Mouse (Mus musculus) layer of hippocampus, adult 9-11 months (tissue): ENCODE measurements around the gene Pym1.

ENCODE experiments used
- DNase-seq: peaks from one replicate; pipeline ENCODE4 v3.0.0; 2022

Pym1 gene

DNA sequence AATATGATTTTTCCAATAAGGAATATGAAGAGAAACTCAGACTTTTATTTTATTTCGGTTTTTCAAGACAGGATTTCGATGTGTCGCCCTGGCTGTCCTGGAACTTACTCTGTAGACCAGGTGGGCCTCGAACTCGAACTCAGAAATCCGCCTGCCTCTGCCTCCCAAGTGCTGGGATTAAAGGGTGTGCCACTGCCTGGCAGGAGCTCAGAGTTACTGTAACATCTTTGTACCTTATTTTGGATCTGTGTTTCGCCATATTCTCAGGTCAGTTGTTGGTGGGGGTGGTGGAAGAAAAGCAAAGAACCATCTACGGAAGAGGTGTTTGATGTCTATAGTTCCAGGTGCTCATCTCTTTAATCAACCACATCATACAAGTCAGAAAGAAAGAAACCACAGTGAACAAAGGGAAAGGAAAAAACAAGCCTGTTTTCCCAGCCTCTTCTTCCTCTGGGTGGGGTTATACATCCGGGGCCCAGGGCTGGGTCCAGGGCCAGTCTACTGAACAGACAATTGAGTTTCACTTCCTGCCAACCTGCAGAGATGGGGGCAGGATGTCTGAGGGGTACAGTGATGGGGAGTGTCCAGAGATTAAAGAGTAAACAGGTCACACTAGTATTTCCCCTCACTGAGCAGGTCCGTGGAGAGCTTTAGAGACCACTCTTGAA is 1.6 kb upstream of the Pym1 start:
- DNase-seq, result no peak

DNA sequence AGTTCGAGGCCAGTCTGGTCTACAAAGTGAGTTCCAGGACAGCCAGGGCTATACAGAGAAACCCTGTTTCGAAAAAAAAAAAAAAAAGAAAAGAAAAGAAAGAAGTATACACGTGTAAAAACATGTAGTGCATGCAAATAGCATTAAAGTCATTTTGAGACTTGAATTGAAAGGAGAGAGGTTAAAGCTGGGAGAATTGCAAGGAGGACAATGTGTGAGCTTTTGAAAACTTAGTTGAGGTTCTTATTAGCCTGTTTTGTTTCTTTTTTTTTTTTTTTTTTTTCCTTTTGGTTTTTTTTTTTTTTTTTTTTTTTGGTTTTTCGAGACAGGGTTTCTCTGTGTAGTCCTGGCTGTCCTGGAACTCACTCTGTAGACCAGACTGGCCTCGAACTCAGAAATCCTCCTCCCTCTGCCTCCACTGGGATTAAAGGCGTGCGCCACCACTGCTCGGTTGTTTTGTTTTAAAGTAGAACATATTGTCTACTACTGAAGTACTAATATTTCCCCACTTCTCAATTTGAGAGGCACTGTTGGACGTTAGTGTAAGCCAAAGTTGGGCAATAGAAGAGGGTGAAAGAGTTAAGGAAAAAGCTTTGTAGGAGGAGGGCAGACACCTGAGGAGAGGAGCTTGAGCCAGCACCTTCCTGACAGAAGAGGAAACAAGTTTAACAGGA is 580 bp upstream of the Pym1 start:
- no peak for DNase-seq

DNA sequence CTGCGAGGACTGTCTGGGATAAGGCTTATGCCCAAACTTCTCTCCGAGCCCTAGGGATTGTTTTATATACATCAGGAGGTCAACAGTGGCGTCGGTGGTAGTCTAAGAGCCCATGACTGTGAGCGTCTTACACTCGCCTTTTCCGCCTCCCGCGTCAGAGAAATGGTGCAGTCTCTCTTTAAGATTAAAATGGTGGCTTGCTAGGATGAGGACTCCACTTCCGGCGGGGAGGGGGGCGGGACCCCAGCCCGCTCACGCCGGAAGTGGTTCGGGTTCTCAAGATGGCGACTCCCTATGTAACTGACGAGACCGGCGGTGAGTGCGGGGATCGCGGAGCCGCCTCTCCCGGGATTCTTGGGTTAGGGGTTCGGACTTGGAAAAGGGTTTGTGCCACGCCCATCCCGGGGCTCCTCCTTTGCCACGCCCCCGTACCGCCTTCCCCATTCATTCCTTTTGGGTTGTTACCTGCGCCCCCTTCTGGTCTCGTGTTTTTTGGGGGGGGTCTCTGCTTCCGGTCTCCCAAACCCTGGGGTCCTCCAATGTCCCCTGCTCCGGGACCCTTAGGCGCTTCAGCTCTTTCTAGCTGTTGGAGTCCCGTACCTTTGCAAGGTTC is 669 bp downstream of the Pym1 start:
- peak; percentile 78 for DNase-seq

DNA sequence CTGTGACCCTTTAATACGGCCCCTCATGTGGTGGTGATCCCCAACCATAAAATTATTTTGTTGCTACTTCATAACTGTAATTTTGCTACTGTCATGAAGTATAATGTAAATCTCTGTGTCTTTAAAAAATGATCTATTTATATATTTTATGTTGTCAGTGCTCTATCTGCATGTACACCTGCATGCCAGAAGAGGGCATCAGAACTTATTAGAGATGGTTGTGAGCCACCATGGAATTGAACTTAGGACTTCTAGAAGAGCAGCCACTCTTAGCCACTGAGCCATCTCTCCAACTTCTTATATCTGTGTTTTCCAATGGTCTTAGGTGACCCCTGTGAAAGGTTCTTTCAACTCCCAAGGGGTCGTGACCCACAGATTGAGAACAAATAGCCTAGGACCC is 25.2 kb downstream of the Pym1 start:
- no peak for DNase-seq

DNA sequence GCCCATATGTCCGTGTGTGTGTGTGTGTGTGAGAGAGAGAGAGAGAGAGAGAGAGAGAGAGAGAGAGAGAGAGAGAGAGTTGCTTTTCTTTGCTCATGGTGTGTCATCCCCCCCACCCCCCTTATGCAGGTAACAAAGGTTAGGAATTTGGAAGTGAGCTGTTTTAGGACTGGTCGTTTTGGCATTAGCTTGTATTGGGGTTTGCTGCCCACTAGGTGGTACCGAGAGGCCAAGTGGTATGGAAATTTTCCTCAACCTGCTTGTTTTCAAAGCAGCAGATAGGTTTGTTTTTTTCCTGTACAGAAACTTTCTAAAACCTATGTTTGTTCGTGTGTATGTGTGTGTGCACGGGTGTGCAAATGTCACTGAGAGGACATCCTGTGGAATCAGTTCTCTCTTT is 26.0 kb downstream of the Pym1 start:
- no peak for DNase-seq

DNA sequence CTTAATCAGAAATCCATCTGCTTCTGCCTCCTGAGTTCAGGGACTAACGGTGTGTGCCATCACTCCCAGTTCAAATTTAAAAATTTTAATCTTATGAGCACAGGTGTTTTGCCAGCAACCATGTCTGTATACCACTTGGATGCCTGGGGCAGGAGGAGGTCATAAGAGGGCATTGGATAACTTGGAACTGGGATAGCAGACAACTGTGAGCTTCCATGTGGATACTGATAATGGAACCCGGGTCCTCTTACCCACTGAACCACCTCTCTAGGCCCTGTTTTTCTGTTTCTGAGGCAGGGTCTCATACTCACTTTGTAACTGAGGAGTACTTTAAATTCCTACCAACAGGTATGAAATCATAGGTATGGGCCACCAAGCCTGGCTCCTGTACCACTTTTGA is 30.8 kb downstream of the Pym1 start:
- no peak for DNase-seq

DNA sequence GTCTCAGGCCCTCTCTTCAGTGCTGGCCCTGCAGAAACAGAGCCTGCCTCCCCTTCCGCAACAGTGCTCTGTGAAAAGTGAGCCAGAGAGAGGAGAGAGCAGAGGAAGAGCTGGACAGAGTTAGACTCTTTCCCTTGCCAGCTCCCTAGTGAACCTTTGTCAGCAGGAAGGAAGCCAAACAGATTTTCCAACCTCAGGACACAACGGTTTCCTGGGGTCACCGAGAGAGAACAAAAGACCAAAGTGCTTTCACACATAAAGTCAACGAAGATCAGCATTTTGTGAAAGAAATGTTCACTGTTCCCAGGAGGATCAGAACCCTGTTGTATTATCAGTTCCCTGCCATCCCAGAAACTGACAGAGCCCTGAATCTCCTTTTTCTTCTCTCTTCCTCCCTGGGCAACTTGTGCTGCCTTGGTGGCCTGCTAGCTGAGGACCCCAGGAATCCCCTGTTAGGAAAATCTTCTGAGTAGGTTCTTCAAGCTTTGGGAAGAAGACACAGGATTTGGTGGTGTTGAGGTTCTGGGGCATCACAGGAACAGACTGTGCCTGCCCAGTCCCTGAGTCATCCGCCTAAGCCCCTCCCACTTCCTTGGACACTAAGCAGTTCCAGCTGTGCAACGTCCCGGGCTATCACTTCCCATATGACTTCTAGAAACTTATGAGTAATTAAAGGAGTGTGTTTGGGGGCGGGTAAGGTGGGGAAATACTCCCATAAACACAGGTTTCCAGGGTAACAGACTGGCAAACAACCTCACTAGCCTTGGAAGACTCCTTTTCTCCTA is 31.5 kb downstream of the Pym1 start:
- no peak for DNase-seq

DNA sequence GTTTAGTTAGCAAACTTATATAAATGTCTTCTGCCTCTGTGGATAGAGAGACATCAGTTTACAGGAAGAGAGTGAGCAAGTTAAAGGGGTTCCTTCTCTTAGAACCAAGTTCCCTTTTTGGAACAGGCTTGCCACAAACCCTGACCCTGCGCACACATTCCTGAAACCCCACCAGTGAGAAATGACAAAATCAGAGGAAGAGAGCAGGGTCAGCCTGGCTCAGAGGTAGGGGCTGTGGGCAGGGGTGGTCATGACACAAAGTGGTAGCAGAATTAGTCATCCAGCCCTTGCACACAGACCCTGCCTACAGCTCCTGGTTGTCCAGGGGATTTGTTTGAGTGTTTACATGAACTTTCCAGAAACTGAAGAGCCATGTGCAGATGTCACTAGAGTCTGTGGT is 32.5 kb downstream of the Pym1 start:
- no peak for DNase-seq

DNA sequence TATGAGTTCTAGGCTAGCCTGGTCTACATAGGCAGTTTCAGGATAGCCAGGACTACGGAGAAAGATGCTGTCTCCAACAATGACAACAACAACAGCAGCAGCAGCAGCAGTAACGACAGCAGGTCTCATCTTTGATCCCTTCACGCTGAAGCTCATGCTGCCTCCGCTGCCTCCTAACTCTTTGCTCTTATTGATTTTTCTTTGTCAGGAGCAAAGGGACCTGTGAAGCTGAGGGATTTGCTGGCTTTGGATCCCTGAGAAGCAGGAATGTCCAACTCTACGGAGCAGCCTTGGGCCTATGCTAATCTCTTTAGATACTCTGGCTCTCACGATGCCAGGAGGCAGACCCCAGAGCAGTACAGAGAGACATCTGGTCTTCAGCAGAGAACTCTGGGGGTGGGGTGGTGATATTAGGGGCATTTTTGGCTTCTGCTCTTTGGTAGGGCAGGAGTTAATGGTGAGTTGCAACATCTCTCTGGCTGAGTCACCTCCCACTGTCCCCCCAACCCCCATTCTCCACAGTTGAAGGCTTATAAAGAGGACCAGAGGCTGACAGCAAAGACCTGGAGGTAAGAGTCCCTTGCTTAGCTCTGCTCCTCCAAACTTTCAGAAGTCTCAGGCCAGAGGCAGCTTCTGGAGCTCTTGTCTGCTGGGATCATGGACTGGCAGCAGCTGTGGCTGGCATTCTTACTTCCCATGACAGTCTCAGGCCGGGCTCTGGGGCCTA is 42.9 kb downstream of the Pym1 start, which contains the start of gene Mmp19:
Gene Mmp19 (plus strand): TSS at position 513 of the 727 bp plus-strand sequence.
- no peak for DNase-seq

DNA sequence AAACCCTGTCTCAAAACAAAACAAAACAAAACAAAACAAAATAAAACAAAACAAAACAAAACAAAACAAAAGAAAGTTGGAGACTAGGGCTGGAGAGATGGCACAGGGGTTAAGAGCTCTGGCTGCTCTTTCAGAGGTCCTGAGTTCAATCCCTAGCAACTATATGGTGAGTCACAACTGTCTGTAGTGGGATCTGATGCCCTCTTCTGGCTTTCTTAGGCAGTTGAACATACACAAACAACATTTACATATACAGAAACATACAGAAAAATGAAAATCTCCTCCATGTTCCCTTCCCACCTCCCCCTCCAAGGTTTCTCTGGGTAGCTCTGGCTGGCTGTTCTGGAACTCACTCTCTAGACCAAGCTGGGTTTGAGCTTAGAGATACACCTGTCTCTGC is 44.4 kb downstream of the Pym1 start:
- no peak for DNase-seq

DNA sequence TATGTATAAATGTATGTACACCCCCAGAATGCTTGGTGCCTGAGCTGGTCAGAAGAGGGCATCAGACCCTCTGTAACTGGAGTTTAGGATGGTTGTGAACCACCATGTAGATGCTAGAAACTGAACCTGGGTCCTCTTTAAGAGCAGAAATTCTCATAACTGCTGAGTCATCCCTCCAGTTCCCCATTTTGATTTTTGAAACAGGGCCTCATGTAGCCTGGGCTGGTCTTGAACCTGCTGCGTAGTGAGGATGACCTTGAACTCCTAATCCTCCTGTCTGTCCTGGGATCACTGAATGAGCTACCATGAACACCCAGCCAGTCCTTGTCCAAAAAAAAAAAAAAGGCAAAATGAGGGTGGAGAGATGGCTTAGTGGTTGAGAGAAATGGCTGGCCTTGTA is 45.6 kb downstream of the Pym1 start:
- DNase-seq, result no peak

DNA sequence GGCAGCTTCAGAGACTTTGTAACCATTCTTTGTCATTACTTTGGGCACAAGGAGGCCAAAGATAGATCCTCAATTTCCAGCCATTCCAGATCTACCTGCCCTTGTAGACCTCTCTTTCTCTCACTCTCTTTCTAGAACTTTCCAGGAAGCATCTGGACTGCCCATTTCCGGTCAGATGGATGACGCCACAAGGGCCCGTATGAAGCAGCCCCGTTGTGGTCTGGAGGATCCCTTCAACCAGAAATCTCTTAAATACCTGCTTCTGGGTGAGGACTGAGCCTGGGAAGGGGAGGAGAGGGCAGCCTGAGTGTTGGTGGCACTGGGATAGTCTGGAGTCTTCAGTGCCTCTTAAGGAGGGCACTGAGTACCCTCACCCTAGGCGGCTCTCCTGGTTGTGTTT is 46.7 kb downstream of the Pym1 start:
- no peak for DNase-seq

DNA sequence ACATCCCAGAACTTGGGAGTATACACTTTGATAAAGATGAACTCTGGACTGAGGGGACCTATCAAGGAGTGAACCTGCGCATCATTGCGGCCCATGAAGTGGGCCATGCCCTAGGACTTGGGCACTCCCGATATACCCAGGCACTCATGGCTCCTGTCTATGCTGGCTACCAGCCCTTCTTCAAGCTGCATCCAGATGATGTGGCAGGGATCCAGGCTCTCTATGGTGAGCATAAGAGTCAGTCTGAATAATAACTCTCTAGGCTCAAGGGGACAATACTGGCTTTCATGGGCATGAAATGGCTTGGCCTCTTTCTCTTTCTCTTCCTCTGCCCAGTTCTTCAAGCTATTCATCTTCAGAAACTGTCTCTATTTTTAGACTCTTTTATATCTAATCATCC is 47.9 kb downstream of the Pym1 start:
- DNase-seq, result peak; percentile 58

DNA sequence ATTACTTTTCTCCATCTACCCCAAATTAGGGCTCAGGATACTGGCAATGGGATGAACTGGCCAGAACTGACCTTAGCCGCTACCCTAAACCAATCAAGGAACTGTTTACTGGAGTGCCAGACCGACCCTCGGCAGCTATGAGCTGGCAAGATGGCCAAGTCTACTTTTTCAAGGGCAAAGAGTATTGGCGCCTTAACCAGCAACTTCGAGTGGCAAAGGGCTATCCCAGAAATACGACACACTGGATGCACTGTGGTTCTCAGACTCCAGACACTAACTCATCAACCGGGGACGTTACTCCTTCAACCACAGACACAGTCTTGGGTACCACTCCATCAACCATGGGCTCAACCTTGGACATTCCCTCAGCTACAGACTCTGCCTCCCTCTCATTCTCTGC is 51.0 kb downstream of the Pym1 start:
- DNase-seq, result no peak

DNA sequence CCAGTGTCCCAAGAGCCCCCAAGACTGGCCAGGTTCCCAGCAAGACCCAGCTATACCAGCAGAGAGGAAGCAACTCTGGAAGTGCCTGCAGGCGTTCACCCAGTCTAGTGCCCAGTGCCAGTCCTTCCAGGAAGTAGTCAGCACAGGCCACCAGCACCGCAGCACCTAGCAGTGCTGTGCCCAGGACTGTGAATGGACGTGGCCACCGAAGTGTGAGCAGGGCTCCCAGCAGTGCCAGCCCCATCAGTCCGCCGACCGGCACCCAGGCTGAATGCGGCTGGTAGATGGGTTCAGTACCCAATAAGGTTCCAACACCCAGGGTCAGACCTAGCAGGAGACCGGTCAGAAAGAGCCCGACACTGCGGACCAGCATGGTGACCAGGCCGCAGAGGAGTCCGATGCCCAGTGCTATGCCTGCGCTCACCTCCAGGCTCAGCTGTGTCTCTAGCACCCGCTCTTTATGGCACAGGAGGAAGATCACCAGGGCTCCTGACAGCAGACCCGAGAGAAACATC is 54.3 kb downstream of the Pym1 start:
- no peak for DNase-seq

DNA sequence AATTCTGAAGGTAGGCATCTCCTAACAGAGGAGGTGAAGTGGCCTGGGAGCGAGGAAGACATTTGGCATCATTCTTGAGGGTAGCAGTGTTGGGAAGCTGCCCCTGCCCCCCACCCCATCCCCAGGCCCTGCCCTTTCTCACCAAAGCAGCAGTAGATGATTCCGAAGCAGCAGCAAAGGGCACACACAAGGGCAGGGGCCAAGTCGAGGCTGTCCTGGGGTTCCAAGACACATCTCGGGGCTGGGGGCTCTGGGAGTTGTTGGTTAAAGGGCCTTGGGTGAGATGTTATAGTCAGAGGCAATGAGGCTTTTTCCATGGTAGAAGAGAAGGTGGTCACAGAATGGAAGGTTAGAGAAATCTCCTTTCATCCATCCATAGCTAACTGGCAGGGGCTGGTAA is 55.3 kb downstream of the Pym1 start:
- no peak for DNase-seq

DNA sequence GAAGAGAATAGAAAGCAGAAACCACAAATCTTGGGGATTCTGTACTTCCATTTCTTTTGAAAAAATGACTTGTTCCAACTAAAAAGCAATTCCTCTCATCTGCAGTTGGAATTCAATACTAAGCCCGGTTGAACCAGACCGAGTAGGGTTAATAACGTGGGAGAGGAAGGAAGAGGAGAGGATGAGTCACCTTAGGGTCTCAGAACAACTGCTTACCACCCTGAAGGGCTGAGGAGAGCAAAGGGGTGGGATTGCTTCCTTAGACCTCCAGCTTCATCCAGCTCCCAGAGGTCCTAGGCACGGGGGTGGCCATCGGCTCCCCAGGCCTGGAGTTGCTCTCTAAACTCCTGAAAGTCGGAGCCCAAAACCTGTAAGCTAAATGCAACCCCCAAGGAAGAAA is 55.7 kb downstream of the Pym1 start:
- no peak for DNase-seq

DNA sequence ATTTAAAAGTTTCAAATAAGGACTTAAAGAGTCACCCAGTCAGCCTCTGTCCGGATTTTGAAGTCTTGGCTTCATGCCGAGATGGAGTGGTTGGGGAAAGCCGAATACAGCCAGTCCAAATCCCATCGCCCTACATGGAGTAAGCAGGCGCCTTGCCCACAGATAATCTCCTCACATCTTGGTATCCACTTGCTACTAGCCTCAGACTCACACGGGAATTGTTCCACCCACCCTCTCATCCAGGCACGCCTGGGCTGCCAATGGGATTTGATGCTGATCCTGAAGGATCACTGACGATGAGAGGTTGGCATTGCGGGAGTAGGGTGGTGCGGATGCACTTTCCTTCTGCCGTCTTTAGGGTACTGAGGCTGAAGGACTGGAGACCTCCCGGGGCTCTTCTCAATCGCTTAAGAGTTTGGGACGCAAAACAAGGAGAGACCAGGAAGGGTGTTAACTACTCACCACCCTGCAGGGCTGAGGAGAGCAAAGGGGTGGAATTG is 56.1 kb downstream of the Pym1 start, which contains the start of gene Dnajc14:
Gene Dnajc14 (plus strand): TSS at position 292 of the 500 bp plus-strand sequence.
- peak; percentile 81 for DNase-seq

DNA sequence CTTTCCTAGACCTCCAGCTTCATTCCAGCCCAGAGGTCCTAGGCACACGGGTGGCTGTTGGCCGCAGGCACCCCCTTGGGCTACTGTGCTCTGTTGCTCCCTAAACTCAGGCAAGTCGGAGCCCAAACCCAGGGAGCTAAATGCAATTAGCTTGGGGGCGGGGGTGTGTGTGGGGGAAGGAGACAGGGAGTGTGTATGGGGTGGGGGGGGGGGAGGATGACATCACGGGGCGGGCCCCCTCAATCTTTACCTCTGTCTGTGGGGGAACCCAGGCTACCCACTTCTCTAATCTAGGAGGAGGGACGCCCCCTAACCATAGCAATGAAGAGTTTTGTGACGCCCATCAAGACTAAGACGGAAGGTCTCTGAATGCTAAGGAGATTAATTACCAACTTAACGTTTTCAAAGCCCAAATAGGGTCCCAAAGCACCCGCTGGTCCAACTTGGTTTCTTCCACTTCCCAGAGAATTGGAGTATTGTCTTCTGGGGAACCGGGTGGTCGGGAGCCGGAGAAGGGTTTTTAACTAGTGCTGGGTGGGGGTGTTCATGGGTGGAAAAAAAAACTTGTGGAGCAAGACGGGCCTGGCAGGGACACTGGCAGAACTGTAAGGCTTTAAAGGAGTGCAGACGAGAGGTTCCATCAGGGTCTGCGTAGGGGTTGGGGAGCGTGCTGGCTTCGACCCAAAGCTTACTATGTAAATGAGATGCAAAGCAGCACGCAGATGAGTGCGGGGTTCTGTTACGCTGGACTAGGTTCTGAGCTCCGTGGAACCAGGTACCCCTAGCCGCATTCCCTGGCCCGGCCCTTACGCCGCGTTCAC is 56.8 kb downstream of the Pym1 start, which contains the start of gene Tmem198b:
Gene Tmem198b (minus strand): TSS at position 100 of the 821 bp plus-strand sequence.
- peak; percentile 78 for DNase-seq

DNA sequence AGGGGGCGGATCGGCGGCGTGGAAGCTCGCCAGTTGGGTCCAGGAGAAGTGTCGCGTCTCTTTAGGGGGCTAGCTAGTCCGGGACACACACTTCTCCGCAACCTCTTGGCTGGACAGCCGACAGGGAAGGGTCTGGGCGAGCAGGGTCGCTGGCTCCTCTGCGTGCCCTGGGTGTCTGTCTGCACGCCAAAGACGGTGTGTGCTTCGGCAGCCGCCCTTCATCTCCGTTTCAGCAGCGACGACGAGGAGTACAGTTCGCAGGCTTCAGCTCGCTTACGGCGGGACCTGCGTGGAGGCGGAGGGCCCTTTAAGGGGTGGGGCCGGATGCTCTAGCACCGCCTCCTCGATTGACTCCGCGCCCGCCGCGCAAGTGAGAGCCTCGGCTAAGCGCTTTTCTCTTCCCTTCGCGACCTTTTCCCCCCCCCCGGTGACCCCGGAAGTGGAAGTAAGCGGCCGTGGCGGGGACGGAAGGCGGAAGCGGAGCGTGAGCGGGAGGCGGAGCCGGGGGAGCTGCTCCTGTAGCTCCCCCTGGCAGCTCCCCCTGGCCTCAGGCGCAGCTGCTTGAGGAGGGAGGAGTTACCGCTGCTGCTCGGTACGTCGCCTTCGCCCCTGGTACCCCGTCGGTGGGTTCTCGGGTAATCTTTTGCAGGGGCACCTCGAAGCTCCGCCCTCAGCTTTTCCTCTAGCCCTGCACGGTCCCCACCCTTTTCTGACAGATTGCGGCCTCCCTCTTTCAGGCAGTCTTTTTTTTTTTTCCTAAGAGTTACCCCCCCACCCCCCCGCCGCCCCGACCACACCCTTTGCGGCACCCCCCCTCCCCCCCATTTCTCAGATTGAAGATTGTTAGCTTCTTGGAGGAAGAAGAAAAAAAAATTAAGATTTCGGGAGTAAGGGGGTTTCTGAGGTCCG is 57.7 kb downstream of the Pym1 start:
- DNase-seq, result peak; percentile 97
